Mouse (Mus musculus) ES-E14 (cell line): ENCODE results near the gene Zbtb1.

Experiments
- CHD2 ChIP-seq: IDR thresholded peaks from 2 replicates; pipeline ENCODE4 v1.6.1; 2014; ENCODE audit warnings: mild to moderate bottlenecking, low read depth, low read length, inconsistent platforms
- MAFK ChIP-seq: IDR thresholded peaks from 2 replicates; pipeline ENCODE4 v1.6.1; 2014; ENCODE audit warnings: mild to moderate bottlenecking, low read depth, low read length, inconsistent platforms; ENCODE audit not compliant: insufficient read depth
- ZNF384 ChIP-seq: IDR thresholded peaks from 2 replicates; pipeline ENCODE4 v1.6.1; 2012; ENCODE audit warnings: low read depth, low read length, inconsistent platforms

DNA sequence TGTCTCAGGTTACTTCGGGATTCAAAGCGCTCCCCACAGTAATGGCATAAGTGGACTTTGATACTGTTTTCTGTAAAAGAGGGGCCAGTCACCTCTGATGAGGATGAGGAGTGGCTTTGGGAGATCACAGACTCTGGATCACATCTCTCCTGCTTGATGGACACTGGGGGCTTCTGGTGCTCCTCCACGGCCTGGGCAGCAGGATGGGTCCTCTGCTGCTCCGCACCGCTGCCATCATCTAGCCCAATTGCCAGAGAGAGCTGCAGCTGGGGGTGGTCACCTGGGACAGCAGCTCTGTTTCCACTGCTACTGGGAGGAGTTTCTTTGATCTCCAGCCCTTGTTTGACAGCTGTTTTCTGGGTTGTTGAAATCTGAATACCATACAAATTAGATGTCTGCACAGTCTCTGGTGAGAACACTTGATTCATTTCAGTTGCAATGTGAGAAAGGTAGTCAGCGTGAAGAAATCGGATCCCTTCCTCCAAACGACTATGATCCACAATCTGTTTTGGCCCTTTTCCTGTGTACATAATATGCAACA is 20.3 kb upstream of the Zbtb1 start:
- no peak for TF ChIP-seq CHD2
- no peak for TF ChIP-seq MAFK
- TF ChIP-seq ZNF384: no peak
